Mouse (Mus musculus): Measurements from ENCODE around the gene Rasa3.

Rasa3 gene

GRCm38 (mm10) chr8:13685674-13686314 is 8.4 kb upstream of the Rasa3 start:
- DNase-seq (ENCODE audit: low spot score) = no peak

GRCm38 (mm10) chr8:13684131-13684530 is 6.7 kb upstream of the Rasa3 start:
- DNase-seq (ENCODE audit: low spot score) = no peak

GRCm38 (mm10) chr8:13678182-13678581 is 779 bp upstream of the Rasa3 start:
- no peak for DNase-seq (ENCODE audit: low spot score)

GRCm38 (mm10) chr8:13676701-13677412 is 546 bp downstream of the Rasa3 start:
- peak; percentile 71 for DNase-seq (ENCODE audit: low spot score)

GRCm38 (mm10) chr8:13676302-13676700 is 1.1 kb downstream of the Rasa3 start:
- DNase-seq (ENCODE audit: low spot score) = peak; percentile 78

- DNase-seq (ENCODE audit: low spot score) = no peak
Observed at GRCm38 (mm10) chr8:13675524-13675923, 1.9 kb downstream of the Rasa3 start.

- DNase-seq (ENCODE audit: low spot score) = no peak
Observed at GRCm38 (mm10) chr8:13675121-13675520, 2.3 kb downstream of the Rasa3 start.

GRCm38 (mm10) chr8:13674294-13675010 is 3.0 kb downstream of the Rasa3 start:
- no peak for DNase-seq (ENCODE audit: low spot score)

GRCm38 (mm10) chr8:13673215-13673614 is 4.2 kb downstream of the Rasa3 start:
- DNase-seq (ENCODE audit: low spot score) = no peak

- DNase-seq (ENCODE audit: low spot score) = no peak
Observed at GRCm38 (mm10) chr8:13671246-13672003, 6.0 kb downstream of the Rasa3 start.

GRCm38 (mm10) chr8:13670011-13670471 is 7.4 kb downstream of the Rasa3 start:
- DNase-seq (ENCODE audit: low spot score) = no peak

- peak; percentile 64 for DNase-seq (ENCODE audit: low spot score)
Observed at GRCm38 (mm10) chr8:13668367-13668766, 9.0 kb downstream of the Rasa3 start.

GRCm38 (mm10) chr8:13667917-13668316 is 9.5 kb downstream of the Rasa3 start:
- peak; percentile 49 for DNase-seq (ENCODE audit: low spot score)

- no peak for DNase-seq (ENCODE audit: low spot score)
Observed at GRCm38 (mm10) chr8:13665944-13666343, 11.5 kb downstream of the Rasa3 start.

GRCm38 (mm10) chr8:13665538-13665937 is 11.9 kb downstream of the Rasa3 start:
- DNase-seq (ENCODE audit: low spot score) = no peak

- no peak for DNase-seq (ENCODE audit: low spot score)
Observed at GRCm38 (mm10) chr8:13664711-13665210, 12.6 kb downstream of the Rasa3 start.

- no peak for DNase-seq (ENCODE audit: low spot score)
Observed at GRCm38 (mm10) chr8:13660323-13660722, 17.1 kb downstream of the Rasa3 start.

GRCm38 (mm10) chr8:13657479-13657878 is 19.9 kb downstream of the Rasa3 start:
- DNase-seq (ENCODE audit: low spot score) = no peak

- DNase-seq (ENCODE audit: low spot score) = no peak
Observed at GRCm38 (mm10) chr8:13655033-13655351, 22.4 kb downstream of the Rasa3 start.

- no peak for DNase-seq (ENCODE audit: low spot score)
Observed at GRCm38 (mm10) chr8:13654350-13655032, 22.9 kb downstream of the Rasa3 start.

- DNase-seq (ENCODE audit: low spot score) = no peak
Observed at GRCm38 (mm10) chr8:13650541-13651191, 26.7 kb downstream of the Rasa3 start.
